Mouse (Mus musculus): ENCODE results near the gene Clmn. TPM values are rescaled to one million over a fixed set of nuclear protein-coding genes. Genes with fewer than 3 reads are reported as not detected.
A peak's percentile ranks its signal among the peaks of the same experiment; 100 is the strongest.

Gene Clmn
- polyA plus RNA-seq, 1 experiment: not detected

DNA sequence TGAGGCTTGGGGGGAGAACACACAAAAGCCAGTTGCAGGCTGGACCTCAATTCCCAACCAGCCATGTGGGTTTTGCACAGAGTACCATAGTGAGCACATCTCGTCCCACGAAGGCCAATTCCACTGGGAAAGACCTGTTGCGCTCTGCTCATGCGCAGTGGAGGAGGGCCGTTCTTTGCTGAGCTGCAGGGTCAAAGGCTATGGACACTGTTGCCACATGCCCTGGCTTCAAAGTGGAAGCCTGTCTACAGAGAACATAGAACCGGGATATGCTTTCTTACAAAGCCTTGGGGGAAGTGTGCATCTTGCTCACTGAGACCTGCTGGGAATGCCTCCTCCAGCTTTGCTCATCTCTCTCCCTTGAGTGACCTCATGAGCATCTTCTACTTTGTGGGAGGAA lies 67.0 kb downstream of the Clmn start:
- Histone ChIP-seq H3K4me1 (ENCODE audit: control insufficient read depth, insufficient read depth, low read length) (no peaks in the 10 kb centered on the region), H3K27ac (ENCODE audit: control insufficient read depth, insufficient read depth, low read depth, low read length, poor library complexity) (no peak overlapping the region), H3K4me3 (replicated peaks; ENCODE audit: control insufficient read depth, low read depth, low read length) (no peak overlapping the region)
- no peak for TF ChIP-seq CTCF (IDR thresholded peaks at IDR 0.05; ENCODE audit: control insufficient read depth, insufficient read depth, low read length)
- TF ChIP-seq POLR2A (IDR thresholded peaks at IDR 0.05; ENCODE audit: borderline replicate concordance, control insufficient read depth, low read depth, low read length): no peak
- 89% methylated on average over 6 of the region's 6 CpGs for WGBS

DNA sequence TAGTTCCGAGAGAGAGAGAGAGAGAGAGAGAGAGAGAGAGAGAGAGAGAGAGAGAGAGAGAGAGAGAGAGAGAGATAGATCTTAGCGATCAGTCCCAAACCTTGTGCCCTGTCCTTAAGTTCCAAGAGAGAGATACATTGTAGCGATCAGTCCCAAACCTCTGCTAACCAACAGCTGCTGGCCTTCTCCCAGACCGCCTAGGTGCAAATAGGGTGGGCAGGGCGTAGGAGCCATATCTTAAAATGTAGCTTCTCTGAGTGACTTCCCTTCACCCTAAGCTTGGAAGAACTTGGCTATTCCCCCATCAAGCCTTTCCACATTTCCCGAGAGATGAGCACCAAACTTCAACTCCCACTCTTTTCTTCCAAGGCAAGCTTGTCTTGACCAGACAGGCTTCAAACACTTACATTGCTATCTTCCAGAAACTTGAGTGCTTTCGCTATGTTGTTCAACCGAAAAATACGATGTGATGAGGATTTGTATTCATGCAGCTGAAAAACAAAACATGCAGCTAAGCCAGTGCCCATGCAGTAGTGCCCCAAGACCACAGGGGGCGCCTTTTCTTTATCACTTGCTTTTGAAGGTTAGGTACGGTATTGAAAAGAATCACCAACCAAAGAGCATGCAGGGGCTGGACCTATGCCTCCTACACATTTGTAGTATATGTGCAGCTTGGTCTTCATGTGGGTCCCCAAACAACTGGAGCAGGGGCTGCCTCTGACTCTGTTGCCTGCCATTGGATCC lies 68.1 kb downstream of the Clmn start:
- Histone ChIP-seq H3K27ac (ENCODE audit: control insufficient read depth, insufficient read depth, low read depth, low read length, poor library complexity) (no peak overlapping the region), H3K4me1 (ENCODE audit: control insufficient read depth, insufficient read depth, low read length) (no peaks in the 10 kb centered on the region), H3K4me3 (replicated peaks; ENCODE audit: control insufficient read depth, low read depth, low read length) (no peak overlapping the region)
- TF ChIP-seq POLR2A (IDR thresholded peaks at IDR 0.05; ENCODE audit: borderline replicate concordance, control insufficient read depth, low read depth, low read length) (no peak), CTCF (IDR thresholded peaks at IDR 0.05; ENCODE audit: control insufficient read depth, insufficient read depth, low read length) (no peak)
- 82% methylated on average over 11 of the region's 11 CpGs for WGBS

DNA sequence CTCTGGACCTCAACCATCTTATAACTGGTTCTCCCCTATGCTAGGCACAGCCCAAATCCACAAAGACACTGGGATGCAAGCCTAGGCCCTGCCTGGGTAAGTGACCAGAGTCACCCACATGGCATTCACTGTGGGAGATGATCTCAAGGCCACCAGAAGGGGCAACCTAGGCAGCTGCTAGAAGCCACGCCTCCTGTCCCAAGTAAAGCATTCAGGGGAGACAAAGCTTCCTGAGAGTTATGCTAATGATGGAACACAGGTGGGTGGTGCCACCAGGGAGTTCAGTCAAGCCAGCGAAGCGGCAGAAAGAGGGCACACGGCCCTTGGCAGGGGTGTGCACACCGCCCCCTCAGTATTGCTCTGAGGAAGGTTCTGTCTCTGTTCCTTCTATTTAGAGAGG lies 69.9 kb downstream of the Clmn start:
- no peak for TF ChIP-seq POLR2A (IDR thresholded peaks at IDR 0.05; ENCODE audit: borderline replicate concordance, control insufficient read depth, low read depth, low read length)
- TF ChIP-seq CTCF (IDR thresholded peaks at IDR 0.05; ENCODE audit: control insufficient read depth, insufficient read depth, low read length): no peak
- Histone ChIP-seq H3K4me3 (replicated peaks; ENCODE audit: control insufficient read depth, low read depth, low read length) (no peak overlapping the region), H3K27ac (ENCODE audit: control insufficient read depth, insufficient read depth, low read depth, low read length, poor library complexity) (no peak overlapping the region), H3K4me1 (ENCODE audit: control insufficient read depth, insufficient read depth, low read length) (no peaks in the 10 kb centered on the region)
- 60% methylated on average over 5 of the region's 5 CpGs for WGBS

DNA sequence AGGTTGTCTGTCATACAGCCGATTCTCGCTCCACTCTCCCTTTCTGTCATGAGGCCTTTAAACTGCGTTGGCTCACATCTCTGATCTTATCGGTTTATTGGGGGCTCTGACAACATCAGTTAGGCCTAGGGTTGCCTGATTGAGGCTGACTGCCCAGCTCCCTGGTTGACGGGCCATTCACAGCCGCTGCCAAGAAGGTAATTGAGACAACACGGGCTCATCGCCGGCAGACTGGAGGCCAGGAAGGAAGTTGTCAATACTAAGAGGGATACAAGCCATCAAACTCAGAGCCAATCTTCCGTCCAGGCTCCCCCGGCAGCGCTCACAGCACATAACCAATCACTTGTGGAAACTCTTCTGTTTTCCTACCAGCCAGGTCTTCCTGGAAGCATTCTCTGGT lies 71.4 kb downstream of the Clmn start:
- 50% methylated on average over 12 of the region's 12 CpGs for WGBS
- H3K4me3 ChIP-seq (replicated peaks; ENCODE audit: control insufficient read depth, low read depth, low read length): no peak overlapping the region
- no peak overlapping the region for H3K27ac ChIP-seq (ENCODE audit: control insufficient read depth, insufficient read depth, low read depth, low read length, poor library complexity)
- no peaks in the 10 kb centered on the region for H3K4me1 ChIP-seq (ENCODE audit: control insufficient read depth, insufficient read depth, low read length)
- no peak for TF ChIP-seq CTCF (IDR thresholded peaks at IDR 0.05; ENCODE audit: control insufficient read depth, insufficient read depth, low read length)
- TF ChIP-seq POLR2A (IDR thresholded peaks at IDR 0.05; ENCODE audit: borderline replicate concordance, control insufficient read depth, low read depth, low read length): no peak

DNA sequence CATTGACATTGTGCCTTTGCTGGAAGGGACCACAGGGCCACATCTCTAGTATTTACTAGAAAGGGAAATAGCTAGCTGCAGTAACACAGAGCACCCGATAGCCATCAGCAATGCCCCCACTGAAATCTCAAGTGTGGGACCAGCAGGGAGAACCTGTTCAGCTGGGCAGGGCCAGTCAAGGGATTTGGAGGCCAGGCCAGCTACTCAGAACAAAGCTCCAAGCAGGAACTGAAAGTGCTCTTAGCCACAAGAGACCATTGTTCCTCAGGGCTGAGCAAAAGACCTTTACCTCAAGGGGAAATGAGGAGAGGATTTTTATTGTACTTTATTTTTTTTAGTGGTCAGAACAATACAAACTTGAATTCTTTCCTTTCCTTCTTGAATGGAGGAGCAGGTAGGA lies 87.3 kb downstream of the Clmn start:
- Histone ChIP-seq H3K4me1 (ENCODE audit: control insufficient read depth, insufficient read depth, low read length) (no peaks in the 10 kb centered on the region), H3K27ac (ENCODE audit: control insufficient read depth, insufficient read depth, low read depth, low read length, poor library complexity) (no peak overlapping the region), H3K4me3 (replicated peaks; ENCODE audit: control insufficient read depth, low read depth, low read length) (no peak overlapping the region)
- TF ChIP-seq POLR2A (IDR thresholded peaks at IDR 0.05; ENCODE audit: borderline replicate concordance, control insufficient read depth, low read depth, low read length): no peak
- TF ChIP-seq CTCF (IDR thresholded peaks at IDR 0.05; ENCODE audit: control insufficient read depth, insufficient read depth, low read length): no peak
- 59% methylated on average over 1 of the region's 1 CpGs for WGBS

DNA sequence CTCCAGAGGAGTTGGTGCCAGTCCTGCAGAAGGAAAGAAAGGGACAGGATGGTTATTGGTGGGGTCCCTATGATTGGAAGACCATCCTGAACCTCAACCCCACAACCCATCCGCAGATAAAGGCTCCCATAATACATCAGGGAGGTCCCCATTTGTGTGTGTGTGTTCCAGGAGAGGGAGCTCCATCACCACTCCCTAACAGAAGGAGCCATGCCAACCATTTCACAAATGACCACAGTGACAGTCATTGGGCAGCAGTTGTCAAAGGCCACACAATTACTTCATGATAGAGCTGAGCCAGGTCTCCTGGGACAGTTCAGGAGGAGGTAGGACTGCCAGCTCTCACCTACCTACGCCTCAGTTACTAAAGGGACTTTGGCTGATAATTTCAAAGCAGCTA lies 92.9 kb downstream of the Clmn start:
- 73% methylated on average over 2 of the region's 2 CpGs for WGBS
- H3K4me1 ChIP-seq (ENCODE audit: control insufficient read depth, insufficient read depth, low read length): no peaks in the 10 kb centered on the region
- no peak overlapping the region for H3K27ac ChIP-seq (ENCODE audit: control insufficient read depth, insufficient read depth, low read depth, low read length, poor library complexity)
- H3K4me3 ChIP-seq (replicated peaks; ENCODE audit: control insufficient read depth, low read depth, low read length): no peak overlapping the region
- TF ChIP-seq CTCF (IDR thresholded peaks at IDR 0.05; ENCODE audit: control insufficient read depth, insufficient read depth, low read length): no peak
- TF ChIP-seq POLR2A (IDR thresholded peaks at IDR 0.05; ENCODE audit: borderline replicate concordance, control insufficient read depth, low read depth, low read length): no peak

DNA sequence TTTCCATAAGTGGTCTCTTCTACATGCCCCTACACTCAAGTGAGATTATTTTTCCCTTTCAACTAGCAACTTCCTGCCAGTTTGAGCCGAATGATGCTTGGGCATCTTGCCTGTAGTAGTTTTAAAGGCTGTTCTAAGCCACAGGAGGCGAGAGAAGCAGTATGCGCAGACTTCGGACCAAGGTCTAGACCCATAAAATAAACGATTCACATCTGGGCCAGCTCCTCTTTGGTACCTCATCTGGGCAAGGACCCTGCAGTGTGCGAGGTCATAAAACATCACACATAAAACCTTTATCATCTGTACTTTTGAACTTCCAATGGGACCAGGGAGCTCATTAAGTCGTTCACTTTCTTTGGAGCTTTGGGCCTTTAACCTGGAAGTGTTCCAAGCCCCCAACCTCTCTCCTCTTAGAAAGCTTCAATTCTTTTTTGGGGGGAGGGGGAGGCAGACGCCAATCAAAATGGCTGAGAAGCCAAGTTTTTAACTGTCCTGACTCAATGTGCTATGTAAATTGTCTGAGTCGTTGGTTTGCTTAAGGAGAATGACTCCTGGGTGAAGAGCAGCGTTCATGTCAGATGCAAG lies 95.6 kb downstream of the Clmn start:
- TF ChIP-seq CTCF (IDR thresholded peaks at IDR 0.05; ENCODE audit: control insufficient read depth, insufficient read depth, low read length) (no peak), POLR2A (IDR thresholded peaks at IDR 0.05; ENCODE audit: borderline replicate concordance, control insufficient read depth, low read depth, low read length) (no peak)
- 69% methylated on average over 10 of the region's 10 CpGs for WGBS

DNA sequence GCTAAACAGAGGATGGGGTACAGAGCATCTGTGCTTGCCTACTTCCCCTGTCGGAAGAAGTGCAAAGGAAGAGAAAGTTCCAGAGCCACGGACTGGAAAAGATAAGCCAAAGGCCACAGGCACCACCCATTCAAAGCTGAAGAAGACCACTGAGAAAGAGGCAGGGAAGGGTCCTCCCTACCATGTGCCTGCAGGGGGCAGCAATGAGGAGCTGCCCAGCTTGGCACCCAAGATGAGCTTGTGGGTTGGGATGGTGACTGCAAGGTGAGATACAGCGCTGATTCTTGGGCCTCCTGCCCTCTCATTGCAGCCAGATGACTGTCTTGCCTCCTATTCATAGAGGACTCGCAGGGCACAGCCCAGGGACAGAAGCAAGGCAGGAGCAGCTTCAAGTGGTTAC lies 97.7 kb downstream of the Clmn start:
- Histone ChIP-seq H3K27ac (ENCODE audit: control insufficient read depth, insufficient read depth, low read depth, low read length, poor library complexity) (no peak overlapping the region), H3K4me3 (replicated peaks; ENCODE audit: control insufficient read depth, low read depth, low read length) (no peak overlapping the region), H3K4me1 (ENCODE audit: control insufficient read depth, insufficient read depth, low read length) (no peaks in the 10 kb centered on the region)
- 56% methylated on average over 4 of the region's 4 CpGs for WGBS
- TF ChIP-seq POLR2A (IDR thresholded peaks at IDR 0.05; ENCODE audit: borderline replicate concordance, control insufficient read depth, low read depth, low read length): no peak
- TF ChIP-seq CTCF (IDR thresholded peaks at IDR 0.05; ENCODE audit: control insufficient read depth, insufficient read depth, low read length): peak; percentile 43; the same call in 1 of the 2 replicates

More for the DNA sequence above, 95.6 kb downstream of the Clmn start:
- Histone ChIP-seq H3K4me1 (ENCODE audit: control insufficient read depth, insufficient read depth, low read length) (no peaks in the 10 kb centered on the region), H3K27ac (ENCODE audit: control insufficient read depth, insufficient read depth, low read depth, low read length, poor library complexity) (no peak overlapping the region), H3K4me3 (replicated peaks; ENCODE audit: control insufficient read depth, low read depth, low read length) (no peak overlapping the region)

Measured in bone marrow, adult 2 months (tissue).